Mouse (Mus musculus) forebrain, embryonic 10.5 days (tissue): ENCODE measurements at regions not wholly inside any gene's neighbourhood (a gene's known extent, or its start where the extent isn't known, plus 50 kb on each side); places are given as distances from the start of the nearest gene placed in this dataset.

Experiments used
- DNase-seq: peaks from one replicate; pipeline ENCODE4 v3.0.0-alpha.2; 2017; ENCODE audit warnings: low spot score; ENCODE audit errors: extremely low spot score
- H3K27ac ChIP-seq: fragments of 300-500 bp; sonication (generic); 2 replicates; pipeline ENCODE4 v1.5.1; 2016; ENCODE audit warnings: mild to moderate bottlenecking
- H3K27me3 ChIP-seq: fragments of 300-500 bp; sonication (generic); 2 replicates; pipeline ENCODE4 v1.6.1; 2016; ENCODE audit warnings: mild to moderate bottlenecking; ENCODE audit not compliant: poor library complexity, severe bottlenecking
- H3K36me3 ChIP-seq: fragments of 300-500 bp; sonication (generic); replicated peaks from 2 replicates; pipeline ENCODE4 v1.6.1; 2016; ENCODE audit warnings: mild to moderate bottlenecking, moderate library complexity
- H3K4me1 ChIP-seq: fragments of 300-500 bp; sonication (generic); 2 replicates; pipeline ENCODE4 v1.6.1; 2016
- H3K4me3 ChIP-seq: fragments of 300-500 bp; sonication (generic); 2 replicates; pipeline ENCODE4 v1.5.1; 2016; ENCODE audit warnings: mild to moderate bottlenecking, moderate library complexity
- H3K9me3 ChIP-seq: fragments of 300-500 bp; sonication (generic); 2 replicates; pipeline ENCODE4 v1.6.1; 2016; ENCODE audit warnings: mild to moderate bottlenecking, moderate library complexity
- WGBS: fragments of 180-500 bp; shearing (Covaris S2); methylation state at CpG from one replicate; pipeline ENCODE4 v1.1.7; 2016; 5-methylcytosine and 5-hydroxymethylcytosine counted together

GRCm38 (mm10) chr8:126666327-126667085, 72.7 kb upstream of the Irf2bp2 start:
- Histone ChIP-seq H3K4me1 (peaks cover 83% of the 10 kb centered on the region), H3K9me3 (no peaks in the 10 kb centered on the region), H3K27ac (peak overlapping the region; percentile 91), H3K4me3 (peak overlapping the region; percentile 34), H3K27me3 (peaks cover 20% of the 10 kb centered on the region; the same call in 1 of the 2 replicates), H3K36me3 (no peaks in the 10 kb centered on the region)
- WGBS: 1% methylated on average over 15 of the region's 15 CpGs
- DNase-seq: peak; percentile 83

DNA sequence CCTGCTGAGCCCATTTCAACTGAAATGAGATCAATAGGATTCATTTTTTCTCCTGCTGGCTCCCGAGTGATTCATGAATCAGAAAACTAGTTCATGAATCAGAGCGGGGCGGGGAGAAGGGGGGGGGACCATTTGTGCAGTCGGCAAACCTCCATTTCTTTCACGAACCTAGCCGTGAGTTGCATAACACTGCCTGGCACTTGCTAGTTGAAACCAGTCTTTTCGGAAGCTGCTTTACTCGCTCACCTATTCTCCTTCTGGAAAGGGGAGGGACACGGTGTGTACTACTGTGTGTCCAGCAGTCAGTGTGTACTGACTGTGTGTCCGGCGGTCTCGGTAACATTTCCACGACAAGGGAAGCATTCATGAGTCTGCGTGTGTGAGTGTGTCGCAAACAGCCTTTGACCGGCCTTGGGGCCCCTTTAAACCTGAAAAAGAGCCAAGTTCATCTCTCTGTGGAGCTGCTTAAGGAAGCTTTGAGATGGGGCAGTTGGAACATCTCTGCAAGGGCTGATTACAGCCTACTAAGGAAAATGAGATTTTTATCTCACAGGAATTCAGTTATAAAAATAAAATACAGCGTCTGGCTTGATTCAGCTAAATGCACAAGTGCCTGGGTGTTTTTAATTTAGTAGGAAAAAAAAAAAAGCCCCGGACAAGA, 71.9 kb upstream of the Irf2bp2 start:
- Histone ChIP-seq H3K9me3 (no peaks in the 10 kb centered on the region), H3K4me3 (peak overlapping the region; percentile 34; the same call in 1 of the 2 replicates), H3K27ac (peak overlapping the region; percentile 91), H3K36me3 (no peaks in the 10 kb centered on the region), H3K27me3 (peaks cover 20% of the 10 kb centered on the region; the same call in 1 of the 2 replicates), H3K4me1 (peaks cover 91% of the 10 kb centered on the region)
- 46% methylated on average over 18 of the region's 18 CpGs for WGBS
- DNase-seq: no peak

GRCm38 (mm10) chr8:126664891-126665290, 71.1 kb upstream of the Irf2bp2 start:
- Histone ChIP-seq H3K27ac (peak overlapping the region; percentile 91; the same call in 1 of the 2 replicates), H3K4me1 (peaks cover 97% of the 10 kb centered on the region)

DNA sequence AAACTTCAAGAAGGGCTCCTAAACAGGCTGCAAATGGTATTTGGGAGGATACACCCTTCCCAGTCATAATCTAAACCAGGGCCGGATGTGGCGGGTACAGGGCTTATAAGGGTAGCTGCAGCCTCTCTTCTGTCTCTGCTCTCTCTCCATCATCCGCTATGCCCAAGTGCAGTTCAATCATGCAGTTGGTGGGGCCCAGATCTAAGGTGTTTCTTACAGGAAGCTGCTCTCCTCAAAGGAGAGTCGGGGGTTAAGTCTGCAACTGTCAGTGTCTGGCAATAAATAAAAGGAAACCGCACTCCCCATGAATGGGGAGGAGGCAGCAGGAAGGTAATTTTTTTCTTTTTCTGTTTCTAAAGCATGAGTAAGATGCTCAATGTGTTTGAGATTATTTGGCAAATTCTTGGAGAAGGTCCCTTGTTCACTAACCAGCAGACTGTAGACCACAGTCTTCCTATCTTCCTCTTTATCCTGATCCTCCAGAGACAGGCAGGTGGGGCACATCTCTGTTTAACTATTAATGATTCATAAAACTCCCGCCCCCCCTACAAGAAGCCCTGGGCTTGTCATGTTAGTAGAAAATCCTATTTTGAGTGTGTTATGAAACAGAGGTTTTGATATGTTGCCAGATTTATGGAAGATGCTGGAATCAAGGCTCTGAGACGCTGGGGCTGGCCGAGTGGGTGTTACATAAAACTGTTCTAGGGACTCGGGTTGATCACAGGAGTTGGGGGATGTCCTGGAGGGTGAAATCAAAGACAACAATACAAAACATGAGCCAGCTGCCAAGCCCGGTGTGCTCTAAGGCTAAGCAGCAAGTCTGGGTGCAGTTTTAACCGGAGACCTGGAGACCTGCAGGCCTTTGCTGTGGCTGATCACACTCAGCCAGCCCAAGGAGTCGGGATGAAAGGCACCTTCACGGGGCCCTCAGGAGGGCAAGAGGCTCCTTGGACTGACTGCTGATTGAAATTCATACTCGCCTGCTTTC, 69.3 kb upstream of the Irf2bp2 start:
- Histone ChIP-seq H3K36me3 (no peaks in the 10 kb centered on the region), H3K9me3 (no peaks in the 10 kb centered on the region), H3K4me3 (no peak overlapping the region), H3K4me1 (peaks cover 87% of the 10 kb centered on the region), H3K27ac (peak overlapping the region; percentile 77), H3K27me3 (peaks cover 16% of the 10 kb centered on the region; the same call in 1 of the 2 replicates)
- 56% methylated on average over 14 of the region's 14 CpGs for WGBS
- no peak for DNase-seq

More at GRCm38 (mm10) chr8:126664891-126665290, 71.1 kb upstream of the Irf2bp2 start:
- DNase-seq: no peak
- Histone ChIP-seq H3K36me3 (no peaks in the 10 kb centered on the region), H3K9me3 (no peaks in the 10 kb centered on the region), H3K4me3 (no peak overlapping the region), H3K27me3 (peaks cover 20% of the 10 kb centered on the region; the same call in 1 of the 2 replicates)
- 80% methylated on average over 5 of the region's 5 CpGs for WGBS

GRCm38 (mm10) chr8:126662151-126662550, 68.4 kb upstream of the Irf2bp2 start:
- Histone ChIP-seq H3K9me3 (no peaks in the 10 kb centered on the region), H3K27ac (peak overlapping the region; percentile 77), H3K27me3 (0 out of 2 replicates have a peak, but pooled peaks cover 8% of the 10 kb centered on the region), H3K4me3 (no peak overlapping the region), H3K36me3 (no peaks in the 10 kb centered on the region), H3K4me1 (peaks cover 80% of the 10 kb centered on the region)
- no peak for DNase-seq
- WGBS: 57% methylated on average over 5 of the region's 5 CpGs

GRCm38 (mm10) chr8:126661511-126662142, 67.8 kb upstream of the Irf2bp2 start:
- DNase-seq: no peak

DNA sequence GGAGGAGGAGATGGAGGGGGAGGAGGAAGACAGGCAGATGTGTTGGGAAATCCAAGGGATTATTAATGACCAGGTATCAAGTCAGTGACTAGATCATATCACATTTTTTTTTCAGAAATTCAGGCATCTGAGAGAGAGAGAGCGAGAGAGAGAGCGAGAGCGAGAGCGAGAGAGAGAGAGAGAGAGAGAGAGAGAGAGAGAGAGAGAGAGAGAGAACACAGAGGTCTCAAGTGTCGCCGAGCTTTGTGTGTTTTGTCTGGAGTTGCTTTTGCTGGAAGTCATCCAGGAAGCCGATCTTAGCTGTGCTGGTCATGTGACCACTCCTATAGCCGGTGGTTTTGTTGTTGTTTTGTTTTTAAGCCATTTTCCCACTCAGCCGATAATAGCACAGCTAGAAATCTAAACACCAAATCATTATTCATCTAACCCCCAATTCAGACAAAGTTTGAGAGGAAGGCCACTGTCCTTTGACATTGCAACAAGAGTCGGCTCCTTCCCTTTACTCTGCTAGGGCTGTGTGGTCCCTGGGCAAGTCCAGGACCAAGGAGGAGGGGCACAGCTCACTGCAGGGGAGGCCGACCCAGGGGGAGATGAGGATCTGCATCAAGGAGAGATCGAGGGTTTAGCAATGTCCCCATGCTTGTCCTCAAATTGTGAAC, 67.0 kb upstream of the Irf2bp2 start:
- 38% methylated on average over 12 of the region's 12 CpGs for WGBS
- H3K27me3 ChIP-seq: 0 out of 2 replicates have a peak, but pooled peaks cover 8% of the 10 kb centered on the region
- peak overlapping the region; percentile 9; the same call in 1 of the 2 replicates for H3K4me3 ChIP-seq
- H3K9me3 ChIP-seq: no peaks in the 10 kb centered on the region
- H3K4me1 ChIP-seq: peaks cover 67% of the 10 kb centered on the region
- H3K27ac ChIP-seq: peak overlapping the region; percentile 77
- DNase-seq: no peak
- H3K36me3 ChIP-seq: no peaks in the 10 kb centered on the region

More at GRCm38 (mm10) chr8:126661511-126662142, 67.8 kb upstream of the Irf2bp2 start:
- H3K36me3 ChIP-seq: no peaks in the 10 kb centered on the region
- 0 out of 2 replicates have a peak, but pooled peaks cover 8% of the 10 kb centered on the region for H3K27me3 ChIP-seq
- 58% methylated on average over 14 of the region's 14 CpGs for WGBS
- peak overlapping the region; percentile 77 for H3K27ac ChIP-seq
- H3K4me3 ChIP-seq: peak overlapping the region; percentile 9; the same call in 1 of the 2 replicates
- no peaks in the 10 kb centered on the region for H3K9me3 ChIP-seq
- H3K4me1 ChIP-seq: peaks cover 75% of the 10 kb centered on the region

GRCm38 (mm10) chr8:126659691-126660657, 66.2 kb upstream of the Irf2bp2 start:
- Histone ChIP-seq H3K27ac (peak overlapping the region; percentile 77), H3K27me3 (0 out of 2 replicates have a peak, but pooled peaks cover 8% of the 10 kb centered on the region), H3K4me1 (peaks cover 59% of the 10 kb centered on the region), H3K4me3 (peak overlapping the region; percentile 9; the same call in 1 of the 2 replicates), H3K36me3 (no peaks in the 10 kb centered on the region), H3K9me3 (no peaks in the 10 kb centered on the region)
- no peak for DNase-seq
- 68% methylated on average over 12 of the region's 12 CpGs for WGBS

DNA sequence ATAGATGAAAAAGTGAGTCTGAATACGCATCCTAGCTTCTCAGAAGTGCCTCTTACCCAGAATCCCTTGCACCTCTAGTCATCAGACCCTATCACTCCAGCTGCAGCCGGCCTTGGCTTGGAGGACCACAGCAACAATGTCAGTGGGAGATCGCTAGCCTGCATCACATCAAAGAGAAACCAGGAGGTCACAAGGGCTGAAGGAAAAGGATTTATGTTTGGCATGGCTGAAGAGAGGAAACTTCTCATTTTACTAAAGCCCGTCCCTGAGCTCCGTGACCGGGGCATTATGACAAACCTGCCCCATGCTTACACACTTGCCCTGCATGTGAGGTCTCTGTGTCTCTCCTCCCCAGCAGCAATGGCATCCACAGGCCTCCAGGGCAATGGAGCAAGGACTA, 63.8 kb upstream of the Irf2bp2 start:
- Histone ChIP-seq H3K9me3 (no peaks in the 10 kb centered on the region), H3K4me1 (peaks cover 36% of the 10 kb centered on the region), H3K27ac (peak overlapping the region; percentile 59; the same call in 1 of the 2 replicates), H3K36me3 (no peaks in the 10 kb centered on the region), H3K4me3 (no peak overlapping the region), H3K27me3 (no peaks in the 10 kb centered on the region)
- WGBS: 68% methylated on average over 6 of the region's 6 CpGs
- no peak for DNase-seq

GRCm38 (mm10) chr8:126656554-126657260, 62.9 kb upstream of the Irf2bp2 start:
- Histone ChIP-seq H3K9me3 (no peaks in the 10 kb centered on the region), H3K27ac (no peak overlapping the region), H3K4me3 (no peak overlapping the region), H3K4me1 (peaks cover 28% of the 10 kb centered on the region), H3K36me3 (no peaks in the 10 kb centered on the region), H3K27me3 (no peaks in the 10 kb centered on the region)
- 88% methylated on average over 10 of the region's 10 CpGs for WGBS
- DNase-seq: no peak
